Mouse (Mus musculus) liver, embryonic 16.5 days (tissue): ENCODE results near the gene Fcgr3. TPM values are rescaled to one million over a fixed set of nuclear protein-coding genes. Genes with fewer than 3 reads are reported as not detected.

Experiments used
- ATAC-seq: fragments of 200-750 bp; cut with Nextera tagmentation; 2 replicates; pipeline ENCODE4 v1.8.0; 2017; ENCODE audit warnings: low read depth, mild to moderate bottlenecking, moderate number of reproducible peaks, moderate library complexity
- H3K27ac ChIP-seq: fragments of 300-500 bp; sonication (generic); 2 replicates; pipeline ENCODE4 v1.5.1; 2014; ENCODE audit warnings: mild to moderate bottlenecking, low read length
- H3K27me3 ChIP-seq: fragments of 300-500 bp; sonication (generic); 2 replicates; pipeline ENCODE4 v1.6.1; 2014; ENCODE audit warnings: low read depth, low read length, mixed read lengths; ENCODE audit not compliant: control insufficient read depth, insufficient read depth
- H3K36me3 ChIP-seq: fragments of 300-500 bp; sonication (generic); 2 replicates; pipeline ENCODE4 v1.6.1; 2014; ENCODE audit warnings: mild to moderate bottlenecking; ENCODE audit not compliant: control insufficient read depth, insufficient read depth
- H3K4me1 ChIP-seq: fragments of 300-500 bp; sonication (generic); 2 replicates; pipeline ENCODE4 v1.6.1; 2014; ENCODE audit warnings: low read depth, low read length, mixed read lengths; ENCODE audit not compliant: control insufficient read depth
- H3K4me2 ChIP-seq: fragments of 300-500 bp; sonication (generic); 2 replicates; pipeline ENCODE4 v1.6.1; 2014; ENCODE audit warnings: low read depth, low read length, mixed read lengths
- H3K4me3 ChIP-seq: fragments of 300-500 bp; sonication (generic); 2 replicates; pipeline ENCODE4 v1.5.1; 2014; ENCODE audit warnings: low read depth, mild to moderate bottlenecking, low read length
- H3K9ac ChIP-seq: fragments of 300-500 bp; sonication (generic); 2 replicates; pipeline ENCODE4 v1.6.1; 2014; ENCODE audit warnings: low read depth, low read length
- H3K9me3 ChIP-seq: fragments of 300-500 bp; sonication (generic); replicated peaks from 2 replicates; pipeline ENCODE4 v1.6.1; 2016; ENCODE audit warnings: low read length; ENCODE audit not compliant: control insufficient read depth
- WGBS: fragments of 180-500 bp; shearing (Covaris S2); extraction: QIAGEN DNeasy Blood & Tissue Kit; methylation state at CpG from one replicate; pipeline ENCODE4 v1.1.7; 2014; ENCODE audit not compliant: insufficient replicate concordance; 5-methylcytosine and 5-hydroxymethylcytosine counted together
- polyA plus RNA-seq: library from polyadenylated mRNA; unstranded; fragments of >200 nt; fragmentation: Nextera tagmentation; extraction: Ambion mirVana; gene quantifications from 2 replicates; pipeline ENCODE4 v1.2.1, GENCODE M21; 2015

Fcgr3 gene
- polyA plus RNA-seq, 1 experiment from 2014 or later: 30.3 TPM

DNA sequence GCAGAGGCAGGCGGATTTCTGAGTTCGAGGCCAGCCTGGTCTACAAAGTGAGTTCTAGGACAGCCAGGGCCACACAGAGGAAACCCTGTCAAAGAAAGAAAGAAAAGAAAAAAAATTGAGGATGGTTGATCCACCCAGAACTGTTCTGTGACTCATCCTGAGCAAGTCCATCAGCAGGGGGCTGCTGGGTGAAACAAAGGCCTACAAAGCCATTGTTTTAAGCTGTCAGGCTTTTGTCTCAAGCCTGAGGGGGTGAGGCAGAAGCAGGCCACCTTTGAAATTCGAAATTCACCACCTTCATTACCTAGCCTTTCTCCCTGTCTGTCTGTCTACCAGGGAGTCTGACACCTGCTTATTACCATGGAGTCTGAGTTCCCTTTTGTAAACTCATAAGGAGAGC lies 18.2 kb downstream of the Fcgr3 start:
- WGBS: 51% methylated on average over 3 of the region's 3 CpGs
- ATAC-seq: no peak
- Histone ChIP-seq H3K9ac (no peak overlapping the region), H3K27ac (no peak overlapping the region), H3K36me3 (no peaks in the 10 kb centered on the region), H3K4me1 (peaks cover 5% of the 10 kb centered on the region), H3K4me2 (no peak overlapping the region), H3K27me3 (no peaks in the 10 kb centered on the region), H3K4me3 (no peak overlapping the region), H3K9me3 (no peaks in the 10 kb centered on the region)

- peak overlapping the region; percentile 83 for H3K4me2 ChIP-seq
- H3K9me3 ChIP-seq: no peaks in the 10 kb centered on the region
- no peaks in the 10 kb centered on the region for H3K36me3 ChIP-seq
- 5% methylated on average over 14 of the region's 14 CpGs for WGBS
- no peaks in the 10 kb centered on the region for H3K27me3 ChIP-seq
- peak overlapping the region; percentile 80 for H3K4me3 ChIP-seq
- H3K4me1 ChIP-seq: peaks cover 5% of the 10 kb centered on the region
- no peak for ATAC-seq
- H3K27ac ChIP-seq: no peak overlapping the region
- peak overlapping the region; percentile 8; the same call in 1 of the 2 replicates for H3K9ac ChIP-seq
These were observed 19.7 kb downstream of the Fcgr3 start for GRCm38 (mm10) chr1:171045079-171045465.

GRCm38 (mm10) chr1:171044365-171045078 lies 20.2 kb downstream of the Fcgr3 start:
- peak overlapping the region; percentile 88 for H3K27ac ChIP-seq
- H3K36me3 ChIP-seq: no peaks in the 10 kb centered on the region
- no peaks in the 10 kb centered on the region for H3K27me3 ChIP-seq
- H3K4me3 ChIP-seq: peak overlapping the region; percentile 80
- peak; percentile 94 for ATAC-seq
- peaks cover 5% of the 10 kb centered on the region for H3K4me1 ChIP-seq
- H3K4me2 ChIP-seq: peak overlapping the region; percentile 83
- WGBS: under 1% methylated on average over 33 of the region's 33 CpGs
- peak overlapping the region; percentile 74 for H3K9ac ChIP-seq
- no peaks in the 10 kb centered on the region for H3K9me3 ChIP-seq

GRCm38 (mm10) chr1:171043594-171044153 lies 21.1 kb downstream of the Fcgr3 start:
- Histone ChIP-seq H3K9ac (no peak overlapping the region; the same call in 1 of the 2 replicates), H3K4me3 (peak overlapping the region; percentile 80)

DNA sequence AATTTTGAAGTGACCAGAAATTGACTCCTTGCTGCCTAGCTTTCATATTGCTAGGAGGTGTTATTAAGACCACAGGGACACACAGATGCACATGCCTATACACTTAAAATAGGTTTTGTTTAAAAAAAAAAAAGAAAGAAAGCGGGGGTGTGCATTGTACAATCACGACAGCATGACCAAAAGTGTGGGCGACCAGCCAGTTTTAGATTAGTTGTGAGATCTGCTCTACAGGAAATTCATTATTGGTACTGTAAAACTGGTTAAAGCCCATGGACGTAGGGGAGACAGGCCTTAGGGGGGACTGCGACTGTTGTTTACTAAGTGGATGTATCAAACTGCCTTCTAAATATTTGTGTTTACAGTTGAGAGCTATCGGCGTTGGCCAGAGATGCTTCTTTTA lies 24.9 kb downstream of the Fcgr3 start:
- Histone ChIP-seq H3K4me1 (peaks cover 17% of the 10 kb centered on the region), H3K9me3 (no peaks in the 10 kb centered on the region), H3K36me3 (no peaks in the 10 kb centered on the region), H3K4me2 (no peak overlapping the region), H3K27ac (no peak overlapping the region), H3K4me3 (no peak overlapping the region), H3K27me3 (peaks cover 2% of the 10 kb centered on the region; the same call in 1 of the 2 replicates), H3K9ac (no peak overlapping the region)
- 69% methylated on average over 7 of the region's 7 CpGs for WGBS
- ATAC-seq: no peak

More at GRCm38 (mm10) chr1:171043594-171044153, 21.1 kb downstream of the Fcgr3 start:
- Histone ChIP-seq H3K36me3 (no peaks in the 10 kb centered on the region), H3K9me3 (no peaks in the 10 kb centered on the region), H3K4me1 (peaks cover 8% of the 10 kb centered on the region), H3K27me3 (peaks cover 2% of the 10 kb centered on the region; the same call in 1 of the 2 replicates), H3K27ac (no peak overlapping the region), H3K4me2 (peak overlapping the region; percentile 83)
- WGBS: 66% methylated on average over 3 of the region's 3 CpGs
- ATAC-seq: no peak

GRCm38 (mm10) chr1:171039135-171039534 lies 25.6 kb downstream of the Fcgr3 start:
- ATAC-seq: no peak
- Histone ChIP-seq H3K27ac (no peak overlapping the region), H3K36me3 (no peaks in the 10 kb centered on the region), H3K4me3 (no peak overlapping the region), H3K4me2 (no peak overlapping the region), H3K27me3 (peaks cover 2% of the 10 kb centered on the region; the same call in 1 of the 2 replicates), H3K4me1 (peaks cover 19% of the 10 kb centered on the region), H3K9me3 (no peaks in the 10 kb centered on the region), H3K9ac (no peak overlapping the region)
- 66% methylated on average over 6 of the region's 6 CpGs for WGBS

- peak; percentile 73 for ATAC-seq
- no peaks in the 10 kb centered on the region for H3K36me3 ChIP-seq
- peaks cover 22% of the 10 kb centered on the region for H3K4me1 ChIP-seq
- peak overlapping the region; percentile 81 for H3K27ac ChIP-seq
- under 1% methylated on average over 47 of the region's 47 CpGs for WGBS
- H3K9me3 ChIP-seq: no peaks in the 10 kb centered on the region
- H3K4me3 ChIP-seq: peak overlapping the region; percentile 73
- peak overlapping the region; percentile 69 for H3K9ac ChIP-seq
- H3K4me2 ChIP-seq: peak overlapping the region; percentile 67
- H3K27me3 ChIP-seq: peaks cover 2% of the 10 kb centered on the region; the same call in 1 of the 2 replicates
These were observed 26.6 kb downstream of the Fcgr3 start for GRCm38 (mm10) chr1:171037861-171038721.

- Histone ChIP-seq H3K4me3 (peak overlapping the region; percentile 66), H3K9me3 (no peaks in the 10 kb centered on the region), H3K9ac (peak overlapping the region; percentile 56; the same call in 1 of the 2 replicates), H3K27ac (peak overlapping the region; percentile 49; the same call in 1 of the 2 replicates), H3K4me2 (peak overlapping the region; percentile 90), H3K27me3 (peaks cover 2% of the 10 kb centered on the region; the same call in 1 of the 2 replicates), H3K4me1 (peaks cover 35% of the 10 kb centered on the region), H3K36me3 (no peaks in the 10 kb centered on the region)
- peak; percentile 61 for ATAC-seq
- WGBS: 4% methylated on average over 22 of the region's 22 CpGs
These were observed 28.0 kb downstream of the Fcgr3 start for GRCm38 (mm10) chr1:171036550-171037324.
